8 mouse cellular contexts compared by ENCODE assay signal in genomic region chr7:28358431-28358830, GRCm38 (mm10). TPM values are rescaled to one million over a fixed set of nuclear protein-coding genes. Genes with fewer than 3 reads are reported as not detected.
DNase-seq lines count a peak whose midpoint lies in the region; ATAC-seq and TF ChIP-seq lines count a peak whose summit lies in the region.
"Had no signal": no experiment of that assay in that cellular context is flagged by ENCODE, and none has a peak within 500 bp of the region (broad histone marks: within the 10 kb centered on the region; RNA-seq: fewer than 3 reads in every experiment).

No protein-coding gene starts in this region.

- no peak for TF ChIP-seq CTCF in kidney, adult 2 months (conservative IDR thresholded peaks at IDR 0.05; ENCODE audit: insufficient read depth, insufficient read length, low read depth, low read length)
- no peak for TF ChIP-seq CTCF in intestine, postnatal 0 days (IDR thresholded peaks at IDR 0.05; ENCODE audit: low read depth)
- no peak for TF ChIP-seq CTCF in midbrain, postnatal 0 days (IDR thresholded peaks at IDR 0.05)

- H3K36me3 ChIP-seq in kidney, adult 2 months (ENCODE audit: control insufficient read depth, insufficient read depth, low read length) = no peaks in the 10 kb centered on the region
- peaks cover 64% of the 10 kb centered on the region for H3K36me3 ChIP-seq in embryonic facial prominence, embryonic 15.5 days
- peaks cover 54% of the 10 kb centered on the region for H3K36me3 ChIP-seq in intestine, postnatal 0 days (ENCODE audit: control insufficient read depth, insufficient read depth)
- H3K36me3 ChIP-seq in midbrain, postnatal 0 days (ENCODE audit: insufficient read depth, low read length) = peaks cover 21% of the 10 kb centered on the region

- H3K27me3 ChIP-seq in kidney, adult 2 months (replicated peaks; ENCODE audit: control insufficient read depth, insufficient read depth, low read length) = no peaks in the 10 kb centered on the region
- H3K27me3 ChIP-seq in embryonic facial prominence, embryonic 15.5 days = no peaks in the 10 kb centered on the region
- no peaks in the 10 kb centered on the region for H3K27me3 ChIP-seq in intestine, postnatal 0 days (replicated peaks; ENCODE audit: control insufficient read depth, insufficient read depth, low read length)
- no peaks in the 10 kb centered on the region for H3K27me3 ChIP-seq in midbrain, postnatal 0 days (ENCODE audit: insufficient read depth, low read length)

- no peak overlapping the region for H3K4me2 ChIP-seq in embryonic facial prominence, embryonic 15.5 days (replicated peaks)
- H3K4me2 ChIP-seq in intestine, postnatal 0 days (replicated peaks; ENCODE audit: low read depth) = peak overlapping the region; percentile 30
- H3K4me2 ChIP-seq in midbrain, postnatal 0 days (ENCODE audit: low read depth, low read length, poor library complexity, severe bottlenecking) = no peak overlapping the region

- TF ChIP-seq POLR2A in kidney, adult 2 months (IDR thresholded peaks at IDR 0.05; ENCODE audit: low read depth, low read length) = no peak

- H3K4me1 ChIP-seq in kidney, adult 2 months (ENCODE audit: control insufficient read depth, insufficient read depth, low read length) = peaks cover 10% of the 10 kb centered on the region
- H3K4me1 ChIP-seq in embryonic facial prominence, embryonic 15.5 days = peaks cover 38% of the 10 kb centered on the region
- peaks cover 10% of the 10 kb centered on the region; the same call in 1 of the 2 replicates for H3K4me1 ChIP-seq in intestine, postnatal 0 days (replicated peaks; ENCODE audit: control insufficient read depth, insufficient read depth, low read length)
- H3K4me1 ChIP-seq in midbrain, postnatal 0 days (ENCODE audit: insufficient read depth, low read length) = no peaks in the 10 kb centered on the region

- no peak for DNase-seq in kidney, adult 2 months
- no peak for DNase-seq in kidney, postnatal 14 days
- no peak for DNase-seq in midbrain, postnatal 0 days (ENCODE audit: low spot score)
- no peak for DNase-seq in adrenal gland, adult (ENCODE audit: inconsistent age in 2 of 2, low spot score in 1 of 2)
- no peak for DNase-seq in adrenal gland, postnatal 25 days
- DNase-seq: right cerebral cortex, postnatal 4 days had no signal

- peak; percentile 40; the same call in 1 of the 2 replicates for ATAC-seq in embryonic facial prominence, embryonic 15.5 days (ENCODE audit: insufficient number of reproducible peaks, low FRiP score, low TSS enrichment, low read depth)
- ATAC-seq in intestine, postnatal 0 days = no peak
- no peak for ATAC-seq in midbrain, postnatal 0 days (ENCODE audit: low FRiP score)

- H3K4me3 ChIP-seq in kidney, adult 2 months (ENCODE audit: insufficient read depth, low read depth, low read length) = no peak overlapping the region
- no peak overlapping the region for H3K4me3 ChIP-seq in embryonic facial prominence, embryonic 15.5 days (replicated peaks)
- H3K4me3 ChIP-seq in intestine, postnatal 0 days (ENCODE audit: low read depth, low read length) = no peak overlapping the region
- no peak overlapping the region for H3K4me3 ChIP-seq in midbrain, postnatal 0 days (ENCODE audit: low read depth, low read length)

- WGBS in kidney, adult 2 months = 75% methylated on average over 7 of the region's 7 CpGs
- 45% methylated on average over 7 of the region's 7 CpGs for WGBS in embryonic facial prominence, embryonic 15.5 days
- WGBS in intestine, postnatal 0 days = 33% methylated on average over 7 of the region's 7 CpGs
- WGBS in midbrain, postnatal 0 days = 40% methylated on average over 7 of the region's 7 CpGs

- H3K9ac ChIP-seq in embryonic facial prominence, embryonic 15.5 days = no peak overlapping the region
- no peak overlapping the region for H3K9ac ChIP-seq in intestine, postnatal 0 days (ENCODE audit: low read depth, low read length)
- no peak overlapping the region for H3K9ac ChIP-seq in midbrain, postnatal 0 days (replicated peaks; ENCODE audit: low read length, poor library complexity, severe bottlenecking)

- H3K9me3 ChIP-seq in embryonic facial prominence, embryonic 15.5 days (replicated peaks) = no peaks in the 10 kb centered on the region
- no peaks in the 10 kb centered on the region for H3K9me3 ChIP-seq in intestine, postnatal 0 days (ENCODE audit: control insufficient read depth)
- H3K9me3 ChIP-seq in midbrain, postnatal 0 days (ENCODE audit: low read length) = no peaks in the 10 kb centered on the region

- H3K27ac ChIP-seq in kidney, adult 2 months (ENCODE audit: insufficient read depth, low read depth, low read length) = 0 out of 2 replicates have a peak overlapping the region, but pooled peaks have one; percentile 58
- H3K27ac ChIP-seq in embryonic facial prominence, embryonic 15.5 days (replicated peaks) = peak overlapping the region; percentile 85
- peak overlapping the region; percentile 69 for H3K27ac ChIP-seq in intestine, postnatal 0 days (ENCODE audit: low read depth, low read length)
- peak overlapping the region; percentile 2; the same call in 1 of the 2 replicates for H3K27ac ChIP-seq in midbrain, postnatal 0 days (ENCODE audit: low read depth, low read length)

RNA-seq across cellular contexts. Expression of gene Rps16, which starts 8.0 kb away (rescaled TPM):
- polyA plus RNA-seq in kidney, adult 2 months (2012; rRNA removed) = 724 and 951 TPM in 2 replicates
- 1,000 and 1,004 TPM in 2 replicates for polyA plus RNA-seq in embryonic facial prominence, embryonic 15.5 days (2015; fragmentation: Nextera tagmentation; extraction: Ambion mirVana)
- polyA plus RNA-seq in intestine, postnatal 0 days (2015; fragmentation: Nextera tagmentation; extraction: Ambion mirVana) = 695 and 702 TPM in 2 replicates
- 158 and 163 TPM in 2 replicates for total RNA-seq in midbrain, postnatal 0 days (2014; rRNA removed)
- 536 and 539 TPM in 2 replicates for polyA plus RNA-seq in midbrain, postnatal 0 days (2015; fragmentation: Nextera tagmentation; extraction: Ambion mirVana)
- total RNA-seq in adrenal gland, postnatal 25 days (2021) = 820 and 1,029 TPM in 2 replicates

RNA-seq across cellular contexts. Expression of gene Plekhg2, which starts 14.0 kb away (rescaled TPM):
- polyA plus RNA-seq in kidney, adult 2 months (2012; rRNA removed) = 13.5 and 14.6 TPM in 2 replicates
- polyA plus RNA-seq in embryonic facial prominence, embryonic 15.5 days (2015; fragmentation: Nextera tagmentation; extraction: Ambion mirVana) = 66.8 and 76.1 TPM in 2 replicates
- polyA plus RNA-seq in intestine, postnatal 0 days (2015; fragmentation: Nextera tagmentation; extraction: Ambion mirVana) = 10.6 and 11.9 TPM in 2 replicates
- total RNA-seq in midbrain, postnatal 0 days (2014; rRNA removed) = 15.3 and 19.4 TPM in 2 replicates
- polyA plus RNA-seq in midbrain, postnatal 0 days (2015; fragmentation: Nextera tagmentation; extraction: Ambion mirVana) = 7.9 and 8.0 TPM in 2 replicates
- 25.1 and 27.0 TPM in 2 replicates for total RNA-seq in adrenal gland, postnatal 25 days (2021)

RNA-seq across cellular contexts. Expression of gene Supt5, which starts 19.9 kb away (rescaled TPM):
- polyA plus RNA-seq in kidney, adult 2 months (2012; rRNA removed) = 86.8 and 88.6 TPM in 2 replicates
- 93.3 and 98.8 TPM in 2 replicates for polyA plus RNA-seq in embryonic facial prominence, embryonic 15.5 days (2015; fragmentation: Nextera tagmentation; extraction: Ambion mirVana)
- polyA plus RNA-seq in intestine, postnatal 0 days (2015; fragmentation: Nextera tagmentation; extraction: Ambion mirVana) = 32.5 and 34.6 TPM in 2 replicates
- total RNA-seq in midbrain, postnatal 0 days (2014; rRNA removed) = 99.5 and 104 TPM in 2 replicates
- polyA plus RNA-seq in midbrain, postnatal 0 days (2015; fragmentation: Nextera tagmentation; extraction: Ambion mirVana) = 84.8 and 86.1 TPM in 2 replicates
- total RNA-seq in adrenal gland, postnatal 25 days (2021) = 136 and 164 TPM in 2 replicates

RNA-seq across cellular contexts. Expression of gene Zfp36, which starts 21.6 kb away (rescaled TPM):
- polyA plus RNA-seq in kidney, adult 2 months (2012; rRNA removed) = 24.6 and 25.5 TPM in 2 replicates
- polyA plus RNA-seq in embryonic facial prominence, embryonic 15.5 days (2015; fragmentation: Nextera tagmentation; extraction: Ambion mirVana) = 20.2 and 23.5 TPM in 2 replicates
- 57.3 and 61.5 TPM in 2 replicates for polyA plus RNA-seq in intestine, postnatal 0 days (2015; fragmentation: Nextera tagmentation; extraction: Ambion mirVana)
- total RNA-seq in midbrain, postnatal 0 days (2014; rRNA removed) = 3.0 and 4.1 TPM in 2 replicates
- 2.9 and 3.4 TPM in 2 replicates for polyA plus RNA-seq in midbrain, postnatal 0 days (2015; fragmentation: Nextera tagmentation; extraction: Ambion mirVana)
- 14.8 and 16.1 TPM in 2 replicates for total RNA-seq in adrenal gland, postnatal 25 days (2021)

RNA-seq across cellular contexts. Expression of gene Med29, which starts 34.1 kb away (rescaled TPM):
- 71.9 and 72.1 TPM in 2 replicates for polyA plus RNA-seq in kidney, adult 2 months (2012; rRNA removed)
- polyA plus RNA-seq in embryonic facial prominence, embryonic 15.5 days (2015; fragmentation: Nextera tagmentation; extraction: Ambion mirVana) = 47.7 and 52.1 TPM in 2 replicates
- 42.7 and 44.2 TPM in 2 replicates for polyA plus RNA-seq in intestine, postnatal 0 days (2015; fragmentation: Nextera tagmentation; extraction: Ambion mirVana)
- 30.7 and 37.9 TPM in 2 replicates for total RNA-seq in midbrain, postnatal 0 days (2014; rRNA removed)
- 41.6 and 43.2 TPM in 2 replicates for polyA plus RNA-seq in midbrain, postnatal 0 days (2015; fragmentation: Nextera tagmentation; extraction: Ambion mirVana)
- total RNA-seq in adrenal gland, postnatal 25 days (2021) = 31.3 and 34.4 TPM in 2 replicates

Comparison
In these comparisons a context has a peak if more than half of its experiments do, and no peak if none do; other contexts are left out.
1. H3K27ac ChIP-seq: peak in every context shown above with its lines; median percentile 85 in embryonic facial prominence, embryonic 15.5 days; 69 in intestine, postnatal 0 days; 58 in kidney, adult 2 months; 2 in midbrain, postnatal 0 days.